Mouse (Mus musculus) embryonic facial prominence, embryonic 11.5 days (tissue): ENCODE measurements around the gene Gp5. TPM values are rescaled to one million over a fixed set of nuclear protein-coding genes. Genes with fewer than 3 reads are reported as not detected.

ENCODE experiments used
- ATAC-seq: fragments of 200-750 bp; cut with Nextera tagmentation; replicated peaks from 2 replicates; pipeline ENCODE4 v1.8.0; 2017; ENCODE audit warnings: low read depth; ENCODE audit not compliant: insufficient number of reproducible peaks, low FRiP score, low TSS enrichment
- DNase-seq: peaks from one replicate; pipeline ENCODE4 v3.0.0-alpha.2; 2015; ENCODE audit warnings: low spot score
- H3K27ac ChIP-seq: fragments of 300-500 bp; sonication (generic); replicated peaks from 2 replicates; pipeline ENCODE4 v1.5.1; 2014; ENCODE audit warnings: mild to moderate bottlenecking, low read depth, low read length, control low read depth
- H3K27me3 ChIP-seq: fragments of 300-500 bp; sonication (generic); 2 replicates; pipeline ENCODE4 v1.6.1; 2014; ENCODE audit warnings: mild to moderate bottlenecking, low read length, moderate library complexity, mixed read lengths; ENCODE audit not compliant: control insufficient read depth, insufficient read depth
- H3K36me3 ChIP-seq: fragments of 300-500 bp; sonication (generic); replicated peaks from 2 replicates; pipeline ENCODE4 v1.6.1; 2014; ENCODE audit warnings: low read depth, mild to moderate bottlenecking, low read length, moderate library complexity, mixed read lengths; ENCODE audit not compliant: control insufficient read depth, insufficient read depth
- H3K4me1 ChIP-seq: fragments of 300-500 bp; sonication (generic); 2 replicates; pipeline ENCODE4 v1.6.1; 2014; ENCODE audit warnings: low read length, mixed read lengths; ENCODE audit not compliant: control insufficient read depth, insufficient read depth
- H3K4me2 ChIP-seq: fragments of 300-500 bp; sonication (generic); 2 replicates; pipeline ENCODE4 v1.6.1; 2014; ENCODE audit warnings: low read depth, mild to moderate bottlenecking, control low read depth, low read length, moderate library complexity
- H3K4me3 ChIP-seq: fragments of 300-500 bp; sonication (generic); 2 replicates; pipeline ENCODE4 v1.5.1; 2014; ENCODE audit warnings: low read depth, low read length, control low read depth
- H3K9ac ChIP-seq: fragments of 300-500 bp; sonication (generic); replicated peaks from 2 replicates; pipeline ENCODE4 v1.6.1; 2014; ENCODE audit warnings: mild to moderate bottlenecking, control low read depth, low read length
- H3K9me3 ChIP-seq: fragments of 300-500 bp; sonication (generic); replicated peaks from 2 replicates; pipeline ENCODE4 v1.6.1; 2016; ENCODE audit warnings: mild to moderate bottlenecking, low read length, inconsistent platforms, mixed read lengths; ENCODE audit not compliant: control insufficient read depth
- WGBS: fragments of 180-500 bp; shearing (Covaris S2); extraction: QIAGEN DNeasy Blood & Tissue Kit; methylation state at CpG from one replicate; pipeline ENCODE4 v1.1.7; 2014; 5-methylcytosine and 5-hydroxymethylcytosine counted together
- polyA plus RNA-seq: library from polyadenylated mRNA; unstranded; fragments of >200 nt; fragmentation: Nextera tagmentation; extraction: Ambion mirVana; gene quantifications from 2 replicates; pipeline ENCODE4 v1.2.1, GENCODE M21; 2014

Gp5 gene
- polyA plus RNA-seq, 1 experiment from 2014 or later, result 2.0 TPM

DNA sequence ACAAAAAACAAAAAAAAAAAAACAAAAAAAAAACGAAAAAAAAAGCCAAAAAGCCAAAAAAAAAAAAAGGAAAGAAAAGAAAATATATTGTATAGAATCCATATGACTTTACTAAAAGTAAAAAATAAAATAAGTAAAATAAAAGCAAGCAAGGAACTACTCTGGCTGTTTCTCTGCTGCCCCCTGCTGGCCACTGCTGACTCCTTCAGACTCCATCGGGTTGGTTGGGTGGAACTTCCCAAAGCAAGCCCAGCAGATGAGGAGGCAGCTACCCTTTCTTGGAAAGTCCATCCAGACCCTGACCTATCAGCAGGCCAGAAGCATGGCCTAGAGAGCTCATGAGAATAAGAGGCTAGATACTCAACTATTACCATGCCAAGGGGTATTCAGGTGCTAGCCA is 47.9 kb downstream of the Gp5 start:
- no peak overlapping the region for H3K4me2 ChIP-seq
- DNase-seq, result peak; percentile 86
- H3K4me1 ChIP-seq, result no peaks in the 10 kb centered on the region; the same call in 1 of the 2 replicates
- H3K9ac ChIP-seq, result no peak overlapping the region
- H3K36me3 ChIP-seq, result no peaks in the 10 kb centered on the region
- WGBS, result 0% methylated on average over 2 of the region's 2 CpGs
- H3K4me3 ChIP-seq, result no peak overlapping the region
- H3K27ac ChIP-seq, result no peak overlapping the region
- no peak for ATAC-seq
- no peaks in the 10 kb centered on the region for H3K9me3 ChIP-seq
- H3K27me3 ChIP-seq, result no peaks in the 10 kb centered on the region

DNA sequence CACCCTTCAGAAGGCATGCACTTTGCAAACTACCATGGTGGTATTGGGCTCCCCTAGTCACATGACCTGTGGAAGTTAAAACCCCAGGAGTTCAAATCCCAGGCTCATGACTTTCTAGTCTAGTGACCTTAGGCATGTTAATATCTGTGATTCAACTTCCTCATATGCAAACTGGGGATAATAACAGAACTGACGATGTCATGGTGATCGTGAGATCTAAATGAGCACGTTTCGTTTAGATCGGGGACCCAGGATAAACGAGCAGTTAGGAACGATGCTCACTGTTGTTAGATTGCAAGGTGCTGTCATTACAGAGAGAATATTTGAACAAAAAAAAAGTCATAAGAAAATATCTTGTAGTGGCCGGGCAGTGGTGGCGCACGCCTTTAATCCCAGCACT is 48.4 kb downstream of the Gp5 start:
- Histone ChIP-seq H3K4me2 (no peak overlapping the region), H3K4me1 (no peaks in the 10 kb centered on the region; the same call in 1 of the 2 replicates), H3K27me3 (no peaks in the 10 kb centered on the region), H3K27ac (no peak overlapping the region), H3K36me3 (no peaks in the 10 kb centered on the region), H3K9ac (no peak overlapping the region), H3K9me3 (no peaks in the 10 kb centered on the region), H3K4me3 (no peak overlapping the region)
- ATAC-seq, result no peak
- 89% methylated on average over 10 of the region's 10 CpGs for WGBS
- no peak for DNase-seq

DNA sequence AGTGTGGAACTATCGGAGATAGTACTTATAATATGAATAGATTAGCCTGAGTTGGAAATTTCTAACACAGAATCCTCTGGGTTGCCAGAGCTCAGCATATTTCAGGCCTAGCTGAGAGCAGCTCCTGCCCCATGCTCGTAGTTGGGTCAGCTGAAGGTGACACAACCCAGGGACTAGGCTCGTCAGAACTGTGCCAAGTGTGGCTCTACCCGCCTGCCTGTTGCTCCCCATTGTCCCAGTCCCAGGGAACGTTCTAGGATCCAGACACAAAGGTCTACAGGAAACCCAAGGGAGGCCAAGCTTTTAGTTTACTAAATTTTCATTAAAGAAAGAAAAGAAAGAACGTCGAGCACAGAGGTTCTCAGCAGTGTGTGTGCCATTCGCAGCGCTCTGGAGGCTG is 49.2 kb downstream of the Gp5 start:
- DNase-seq, result no peak
- no peak overlapping the region for H3K4me2 ChIP-seq
- no peaks in the 10 kb centered on the region; the same call in 1 of the 2 replicates for H3K4me1 ChIP-seq
- 89% methylated on average over 9 of the region's 9 CpGs for WGBS
- H3K9ac ChIP-seq, result no peak overlapping the region
- no peaks in the 10 kb centered on the region for H3K27me3 ChIP-seq
- ATAC-seq, result no peak
- H3K36me3 ChIP-seq, result no peaks in the 10 kb centered on the region
- H3K4me3 ChIP-seq, result no peak overlapping the region
- no peak overlapping the region for H3K27ac ChIP-seq
- no peaks in the 10 kb centered on the region for H3K9me3 ChIP-seq

DNA sequence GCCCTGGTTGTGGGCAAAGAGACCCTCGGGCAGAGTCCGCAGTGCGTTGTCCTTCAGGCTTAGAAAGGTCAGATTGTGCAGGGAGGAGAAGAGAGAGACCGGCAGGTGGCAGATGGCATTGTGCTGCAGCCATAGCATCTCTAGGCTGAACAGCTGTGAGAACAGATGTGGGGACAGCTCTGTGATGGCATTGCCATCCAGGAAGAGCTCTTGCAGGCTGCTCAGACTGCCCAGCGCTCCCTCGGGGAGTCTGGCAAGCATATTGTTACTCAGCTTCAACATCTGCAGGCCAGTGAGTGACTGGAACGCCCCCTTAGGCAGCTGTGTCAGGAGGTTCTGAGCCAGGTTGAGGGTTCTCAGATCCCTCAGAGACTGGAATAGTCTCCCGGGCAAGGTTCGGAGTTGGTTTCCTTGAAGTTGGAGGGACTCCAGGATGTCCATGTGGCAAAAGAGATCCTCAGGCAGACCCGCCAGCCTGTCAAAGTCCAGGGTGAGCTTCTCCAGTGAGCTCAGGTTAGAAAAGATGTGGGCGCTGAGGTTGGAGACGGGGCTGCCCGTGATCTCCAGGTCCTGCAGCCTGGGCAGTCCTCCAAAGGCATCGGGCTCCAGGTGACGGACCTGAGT is 50.5 kb downstream of the Gp5 start:
- no peak overlapping the region for H3K4me2 ChIP-seq
- no peaks in the 10 kb centered on the region for H3K36me3 ChIP-seq
- H3K4me1 ChIP-seq, result no peaks in the 10 kb centered on the region; the same call in 1 of the 2 replicates
- no peaks in the 10 kb centered on the region for H3K27me3 ChIP-seq
- ATAC-seq (no peak), DNase-seq (no peak)
- H3K4me3 ChIP-seq, result no peak overlapping the region
- H3K9me3 ChIP-seq, result no peaks in the 10 kb centered on the region
- H3K9ac ChIP-seq, result no peak overlapping the region
- 85% methylated on average over 15 of the region's 15 CpGs for WGBS
- no peak overlapping the region for H3K27ac ChIP-seq

DNA sequence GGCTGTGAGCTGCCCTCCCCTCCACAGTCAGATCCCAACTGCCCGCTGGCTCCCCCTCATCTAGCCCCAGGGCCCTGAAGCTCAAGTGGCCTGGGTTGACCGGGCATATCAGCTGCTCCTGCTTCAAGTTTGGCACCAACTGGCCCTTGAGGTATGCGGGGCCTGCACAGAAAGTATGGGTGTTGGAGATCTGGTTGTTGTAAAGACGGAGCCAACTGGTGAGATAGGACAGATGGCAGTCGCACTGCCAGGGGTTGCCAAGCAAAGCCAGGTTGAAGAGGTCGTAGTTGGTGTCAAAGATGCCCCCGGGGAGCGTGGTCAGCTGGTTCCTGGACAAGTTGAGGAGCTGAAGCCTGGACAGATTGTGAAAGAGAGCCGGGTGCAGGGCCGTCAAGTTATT is 51.1 kb downstream of the Gp5 start:
- no peak overlapping the region for H3K27ac ChIP-seq
- DNase-seq, result no peak
- 78% methylated on average over 10 of the region's 10 CpGs for WGBS
- no peak for ATAC-seq
- H3K4me1 ChIP-seq, result no peaks in the 10 kb centered on the region; the same call in 1 of the 2 replicates
- no peaks in the 10 kb centered on the region for H3K36me3 ChIP-seq
- no peaks in the 10 kb centered on the region for H3K9me3 ChIP-seq
- no peak overlapping the region for H3K9ac ChIP-seq
- no peak overlapping the region for H3K4me2 ChIP-seq
- no peaks in the 10 kb centered on the region for H3K27me3 ChIP-seq
- H3K4me3 ChIP-seq, result no peak overlapping the region

DNA sequence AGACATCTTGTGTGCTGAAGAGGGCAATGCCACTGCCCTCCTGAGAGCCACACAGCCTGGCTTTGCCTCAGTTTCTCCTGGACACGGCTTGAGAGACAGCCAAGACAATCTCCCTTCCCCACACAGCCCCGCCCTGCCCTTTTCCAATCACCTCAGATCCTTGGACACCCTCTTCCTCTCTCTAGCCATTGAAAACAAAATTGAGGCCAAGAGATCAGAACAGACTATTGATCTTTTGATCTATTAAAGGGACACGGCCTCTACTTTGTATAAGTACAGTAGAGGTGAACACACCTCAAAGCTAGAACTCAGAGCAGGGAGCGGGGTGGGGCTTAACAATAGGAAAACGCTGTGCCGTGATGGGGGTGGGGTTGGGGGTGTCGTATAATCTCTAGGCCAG is 52.1 kb downstream of the Gp5 start:
- Histone ChIP-seq H3K9me3 (no peaks in the 10 kb centered on the region), H3K9ac (no peak overlapping the region), H3K27ac (no peak overlapping the region), H3K4me1 (no peaks in the 10 kb centered on the region; the same call in 1 of the 2 replicates), H3K4me3 (no peak overlapping the region), H3K4me2 (no peak overlapping the region), H3K27me3 (no peaks in the 10 kb centered on the region), H3K36me3 (no peaks in the 10 kb centered on the region)
- ATAC-seq (no peak), DNase-seq (no peak)
- 88% methylated on average over 7 of the region's 7 CpGs for WGBS

DNA sequence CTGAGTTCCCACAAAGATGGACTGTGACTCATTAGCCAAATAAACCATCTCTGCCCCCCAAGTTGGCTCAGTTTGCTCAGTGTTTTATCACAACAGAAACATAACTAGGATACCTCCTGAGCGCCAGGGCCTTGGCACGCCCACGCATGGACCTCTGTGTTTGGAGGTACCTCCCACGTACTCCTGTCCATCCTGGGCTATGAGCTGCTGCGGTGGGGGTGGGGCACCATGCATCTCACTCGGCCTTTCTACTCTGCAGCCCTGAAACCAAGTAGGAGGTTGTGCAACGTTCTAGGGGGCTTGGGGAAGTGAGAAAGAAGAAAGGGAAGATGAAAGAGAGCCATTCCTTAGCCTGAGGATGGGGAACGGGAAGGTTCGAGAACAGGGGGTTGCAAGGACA is 52.9 kb downstream of the Gp5 start:
- ATAC-seq (no peak), DNase-seq (no peak)
- Histone ChIP-seq H3K36me3 (no peaks in the 10 kb centered on the region), H3K9ac (no peak overlapping the region), H3K4me1 (no peaks in the 10 kb centered on the region), H3K27me3 (no peaks in the 10 kb centered on the region), H3K27ac (no peak overlapping the region), H3K4me2 (no peak overlapping the region), H3K4me3 (no peak overlapping the region), H3K9me3 (no peaks in the 10 kb centered on the region)
- WGBS, result 78% methylated on average over 9 of the region's 9 CpGs
